ENCODE assay signal across 11 mouse cellular contexts in the genomic region with DNA sequence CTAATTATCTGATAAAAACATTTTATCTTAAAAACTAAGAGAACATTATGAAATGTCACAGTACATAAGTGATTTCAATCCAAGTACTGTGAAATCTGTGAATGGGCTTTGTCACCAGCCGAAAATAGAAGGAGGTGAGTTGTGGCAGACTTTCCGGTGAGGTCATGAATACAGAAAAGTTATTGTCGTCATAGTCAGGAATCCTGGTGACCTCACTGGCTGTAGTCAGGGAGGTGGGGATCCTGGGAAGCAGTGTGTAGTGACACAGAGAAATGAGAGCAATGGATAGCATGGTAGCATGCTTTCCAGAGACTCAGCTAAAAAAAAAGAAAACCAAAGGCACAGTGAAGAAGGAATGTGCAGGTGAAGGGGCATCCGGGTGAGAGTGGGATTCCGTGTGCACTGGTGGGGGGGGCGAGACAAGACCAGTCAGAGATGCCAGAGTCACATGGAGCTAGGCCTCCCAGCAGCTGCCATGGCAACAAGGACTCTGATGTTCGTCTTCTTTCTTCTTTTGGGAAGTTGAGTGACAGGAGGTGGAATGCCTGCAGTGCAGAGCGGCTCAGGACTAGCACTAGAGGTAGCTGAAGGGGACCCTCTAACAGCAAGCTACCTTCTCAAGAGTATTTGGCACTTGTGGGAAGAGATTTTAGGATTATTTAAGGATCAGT. TPM values are rescaled to one million over a fixed set of nuclear protein-coding genes. Genes with fewer than 3 reads are reported as not detected.
DNase-seq lines count a peak whose midpoint lies in the region; ATAC-seq lines count a peak whose summit lies in the region.
"Had no signal": no experiment of that assay in that cellular context is flagged by ENCODE, and none has a peak within 500 bp of the region (broad histone marks: within the 10 kb centered on the region; RNA-seq: fewer than 3 reads in every experiment).

No protein-coding gene starts in this region.

- no peaks in the 10 kb centered on the region for H3K4me1 ChIP-seq in neural tube, embryonic 11.5 days (ENCODE audit: control insufficient read depth, insufficient read depth, low read length)
- no peaks in the 10 kb centered on the region for H3K4me1 ChIP-seq in embryonic facial prominence, embryonic 11.5 days (ENCODE audit: control insufficient read depth, insufficient read depth, low read length)
- peaks cover 12% of the 10 kb centered on the region for H3K4me1 ChIP-seq in hindbrain, embryonic 12.5 days

- WGBS in neural tube, embryonic 11.5 days: 61% methylated on average over 8 of the region's 8 CpGs
- WGBS in embryonic facial prominence, embryonic 11.5 days: 55% methylated on average over 8 of the region's 8 CpGs
- WGBS in hindbrain, embryonic 12.5 days: 39% methylated on average over 8 of the region's 8 CpGs

- no peaks in the 10 kb centered on the region for H3K36me3 ChIP-seq in neural tube, embryonic 11.5 days (ENCODE audit: control insufficient read depth, insufficient read depth, low read length)
- H3K36me3 ChIP-seq in embryonic facial prominence, embryonic 11.5 days (replicated peaks; ENCODE audit: control insufficient read depth, insufficient read depth, low read depth, low read length): no peaks in the 10 kb centered on the region
- no peaks in the 10 kb centered on the region for H3K36me3 ChIP-seq in hindbrain, embryonic 12.5 days

- H3K9ac ChIP-seq in neural tube, embryonic 11.5 days (ENCODE audit: low read length): no peak overlapping the region
- H3K9ac ChIP-seq in embryonic facial prominence, embryonic 11.5 days (replicated peaks; ENCODE audit: low read length): no peak overlapping the region
- H3K9ac ChIP-seq in hindbrain, embryonic 12.5 days: no peak overlapping the region

- H3K4me3 ChIP-seq in neural tube, embryonic 11.5 days (ENCODE audit: low read depth, low read length): no peak overlapping the region
- H3K4me3 ChIP-seq in embryonic facial prominence, embryonic 11.5 days (ENCODE audit: low read depth, low read length): no peak overlapping the region
- H3K4me3 ChIP-seq in hindbrain, embryonic 12.5 days: no peak overlapping the region

- no peak for ATAC-seq in neural tube, embryonic 11.5 days (ENCODE audit: insufficient read depth, low FRiP score, low TSS enrichment)
- ATAC-seq in embryonic facial prominence, embryonic 11.5 days (replicated peaks; ENCODE audit: insufficient number of reproducible peaks, low FRiP score, low TSS enrichment, low read depth): peak; percentile 29; the same call in 1 of the 2 replicates
- 0 out of 2 replicates have a peak, but pooled peaks have one; percentile 43 for ATAC-seq in hindbrain, embryonic 12.5 days (ENCODE audit: low FRiP score)
- no peak for ATAC-seq in CD4-positive, CD25-positive, alpha-beta regulatory T cell, adult 4 months

- no peaks in the 10 kb centered on the region for H3K9me3 ChIP-seq in neural tube, embryonic 11.5 days (ENCODE audit: control insufficient read depth, low read length)
- H3K9me3 ChIP-seq in embryonic facial prominence, embryonic 11.5 days (replicated peaks; ENCODE audit: control insufficient read depth, low read length): no peaks in the 10 kb centered on the region
- no peaks in the 10 kb centered on the region for H3K9me3 ChIP-seq in hindbrain, embryonic 12.5 days (replicated peaks)
- H3K9me3 ChIP-seq: G1E had no signal

- no peak overlapping the region for H3K27ac ChIP-seq in neural tube, embryonic 11.5 days (ENCODE audit: low read depth, low read length)
- no peak overlapping the region for H3K27ac ChIP-seq in embryonic facial prominence, embryonic 11.5 days (replicated peaks; ENCODE audit: low read depth, low read length)
- H3K27ac ChIP-seq in hindbrain, embryonic 12.5 days: no peak overlapping the region

- H3K27me3 ChIP-seq in neural tube, embryonic 11.5 days (ENCODE audit: control insufficient read depth, insufficient read depth, low read length): no peaks in the 10 kb centered on the region
- no peaks in the 10 kb centered on the region for H3K27me3 ChIP-seq in embryonic facial prominence, embryonic 11.5 days (ENCODE audit: control insufficient read depth, insufficient read depth, low read length)
- H3K27me3 ChIP-seq in hindbrain, embryonic 12.5 days: no peaks in the 10 kb centered on the region

- no peak overlapping the region for H3K4me2 ChIP-seq in neural tube, embryonic 11.5 days (ENCODE audit: low read depth)
- H3K4me2 ChIP-seq in embryonic facial prominence, embryonic 11.5 days (ENCODE audit: low read depth, low read length): no peak overlapping the region
- no peak overlapping the region for H3K4me2 ChIP-seq in hindbrain, embryonic 12.5 days (replicated peaks)

- peak; percentile 26 for DNase-seq in neural tube, embryonic 11.5 days (ENCODE audit: low spot score)
- no peak for DNase-seq in neural tube, embryonic 10.5 days (ENCODE audit: extremely low spot score, low spot score)
- DNase-seq in embryonic facial prominence, embryonic 11.5 days (ENCODE audit: low spot score): peak; percentile 28
- DNase-seq in retina, postnatal 1 day: peak; percentile 59
- no peak for DNase-seq in right cerebral cortex, postnatal 25 days
- DNase-seq: adrenal gland, postnatal 14 days; kidney, adult 9 months; lung, adult 2 months had no signal

RNA-seq across cellular contexts. Expression of a gene that starts 47.2 kb away (rescaled TPM):
- polyA plus RNA-seq in neural tube, embryonic 11.5 days (2014; fragmentation: Nextera tagmentation; extraction: Ambion mirVana): 2.6 and 3.9 TPM in 2 replicates
- 1.8 and 2.3 TPM in 2 replicates for polyA plus RNA-seq in embryonic facial prominence, embryonic 11.5 days (2014; fragmentation: Nextera tagmentation; extraction: Ambion mirVana)
- 3.6 and 4.5 TPM in 2 replicates for polyA plus RNA-seq in hindbrain, embryonic 12.5 days (2016; fragmentation: Nextera tagmentation; extraction: Ambion mirVana)
- polyA plus RNA-seq in CD4-positive, CD25-positive, alpha-beta regulatory T cell, adult 4 months (2017; shearing (Covaris generic)): 10 to 100 TPM; 16.4 to 24.4 TPM

Comparison
In these comparisons a context has a peak if more than half of its experiments do, and no peak if none do; other contexts are left out.
1. DNase-seq: peak in neural tube, embryonic 11.5 days (single experiment), embryonic facial prominence, embryonic 11.5 days (single experiment) and retina, postnatal 1 day (single experiment); none in neural tube, embryonic 10.5 days (single experiment) and right cerebral cortex, postnatal 25 days (single experiment).
2. ATAC-seq: peak in embryonic facial prominence, embryonic 11.5 days (single experiment) and hindbrain, embryonic 12.5 days (single experiment); none in neural tube, embryonic 11.5 days (single experiment) and CD4-positive, CD25-positive, alpha-beta regulatory T cell, adult 4 months (single experiment).